ENCODE assay signal across 9 mouse cellular contexts in the genomic region with DNA sequence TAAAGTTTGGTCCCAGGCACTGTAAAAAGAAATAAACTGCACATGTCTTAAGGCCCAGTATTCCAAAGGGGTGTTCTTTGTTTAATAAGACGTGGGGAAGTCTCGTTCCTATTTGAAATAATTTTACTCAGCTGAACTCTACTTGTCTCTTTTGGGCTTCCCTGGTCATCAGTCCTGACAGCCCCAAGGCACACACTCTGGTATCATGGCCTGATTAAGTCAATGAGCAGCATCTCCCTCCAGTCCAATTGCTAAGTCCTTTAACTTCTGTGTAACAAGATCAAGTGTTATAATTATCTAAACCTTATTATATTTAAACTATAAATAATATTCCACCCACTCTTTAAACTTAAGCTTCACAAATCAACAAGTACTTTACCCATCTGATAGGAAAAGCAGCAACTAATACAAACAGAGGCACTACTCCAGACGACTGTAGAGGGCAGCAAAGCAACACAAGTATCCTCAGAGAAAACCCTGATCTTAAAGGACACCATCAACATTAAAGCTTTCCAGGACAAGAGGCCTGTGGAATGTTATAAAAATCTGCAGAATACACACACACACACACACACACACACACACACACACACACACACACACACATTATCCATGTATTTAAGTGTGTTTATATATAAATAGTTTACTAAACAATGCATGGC. TPM values are rescaled to one million over a fixed set of nuclear protein-coding genes. Genes with fewer than 3 reads are reported as not detected.
DNase-seq lines count a peak whose midpoint lies in the region; ATAC-seq and TF ChIP-seq lines count a peak whose summit lies in the region.
"Had no signal": no experiment of that assay in that cellular context is flagged by ENCODE, and none has a peak within 500 bp of the region (broad histone marks: within the 10 kb centered on the region; RNA-seq: fewer than 3 reads in every experiment).

No protein-coding gene starts in this region.

- peak; percentile 34; the same call in 1 of the 2 replicates for TF ChIP-seq CTCF in liver, embryonic 14.5 days (IDR thresholded peaks at IDR 0.05; ENCODE audit: low read depth)

- H3K27ac ChIP-seq in midbrain, embryonic 11.5 days (ENCODE audit: low read depth, low read length): no peak overlapping the region
- no peak overlapping the region for H3K27ac ChIP-seq in midbrain, embryonic 10.5 days (replicated peaks)
- no peak overlapping the region for H3K27ac ChIP-seq in forebrain, embryonic 16.5 days (ENCODE audit: low read length)
- H3K27ac ChIP-seq in liver, embryonic 14.5 days: no peak overlapping the region
- H3K27ac ChIP-seq: stomach, embryonic 15.5 days had no signal

- H3K4me3 ChIP-seq in midbrain, embryonic 11.5 days (ENCODE audit: low read depth, low read length): no peak overlapping the region
- H3K4me3 ChIP-seq in midbrain, embryonic 10.5 days: no peak overlapping the region
- no peak overlapping the region for H3K4me3 ChIP-seq in forebrain, embryonic 16.5 days (replicated peaks; ENCODE audit: low read length)
- no peak overlapping the region for H3K4me3 ChIP-seq in liver, embryonic 14.5 days (ENCODE audit: insufficient read depth in 1 of 2, low read depth in 2 of 2, low read length in 2 of 2)
- H3K4me3 ChIP-seq: stomach, embryonic 15.5 days had no signal

- no peaks in the 10 kb centered on the region for H3K4me1 ChIP-seq in midbrain, embryonic 11.5 days (ENCODE audit: control insufficient read depth, insufficient read depth, low read length)
- peaks cover 11% of the 10 kb centered on the region for H3K4me1 ChIP-seq in midbrain, embryonic 10.5 days
- H3K4me1 ChIP-seq in forebrain, embryonic 16.5 days (replicated peaks; ENCODE audit: control insufficient read depth, insufficient read depth, low read length): no peaks in the 10 kb centered on the region
- no peaks in the 10 kb centered on the region for H3K4me1 ChIP-seq in liver, embryonic 14.5 days (replicated peaks; ENCODE audit: control insufficient read depth in 2 of 2, insufficient read depth in 2 of 2, low read length in 1 of 2)
- H3K4me1 ChIP-seq: stomach, embryonic 15.5 days had no signal

- WGBS in midbrain, embryonic 11.5 days: 56% methylated on average over 3 of the region's 3 CpGs
- 63% methylated on average over 3 of the region's 3 CpGs for WGBS in midbrain, embryonic 10.5 days
- WGBS in forebrain, embryonic 16.5 days: 45% methylated on average over 3 of the region's 3 CpGs
- WGBS in liver, embryonic 14.5 days (ENCODE audit: insufficient replicate concordance): 35% methylated on average over 3 of the region's 3 CpGs

- no peaks in the 10 kb centered on the region; the same call in 1 of the 2 replicates for H3K9me3 ChIP-seq in midbrain, embryonic 11.5 days (ENCODE audit: control insufficient read depth, low read length)
- H3K9me3 ChIP-seq in midbrain, embryonic 10.5 days (replicated peaks): no peaks in the 10 kb centered on the region; the same call in 1 of the 2 replicates
- H3K9me3 ChIP-seq in forebrain, embryonic 16.5 days (ENCODE audit: control insufficient read depth, low read length): no peaks in the 10 kb centered on the region
- no peaks in the 10 kb centered on the region for H3K9me3 ChIP-seq in liver, embryonic 14.5 days (ENCODE audit: control insufficient read depth, low read length)
- H3K9me3 ChIP-seq: stomach, embryonic 15.5 days had no signal

- no peak overlapping the region for H3K9ac ChIP-seq in midbrain, embryonic 11.5 days (ENCODE audit: low read length)
- H3K9ac ChIP-seq in forebrain, embryonic 16.5 days (replicated peaks; ENCODE audit: low read depth, low read length): no peak overlapping the region
- H3K9ac ChIP-seq in liver, embryonic 14.5 days (replicated peaks): no peak overlapping the region
- H3K9ac ChIP-seq: stomach, embryonic 15.5 days had no signal

- H3K36me3 ChIP-seq in midbrain, embryonic 11.5 days (ENCODE audit: control insufficient read depth, insufficient read depth, low read length): no peaks in the 10 kb centered on the region
- peaks cover 4% of the 10 kb centered on the region for H3K36me3 ChIP-seq in midbrain, embryonic 10.5 days
- no peaks in the 10 kb centered on the region for H3K36me3 ChIP-seq in forebrain, embryonic 16.5 days (ENCODE audit: control insufficient read depth, insufficient read depth)
- no peaks in the 10 kb centered on the region for H3K36me3 ChIP-seq in liver, embryonic 14.5 days (replicated peaks; ENCODE audit: control insufficient read depth, insufficient read depth, low read depth)
- H3K36me3 ChIP-seq: stomach, embryonic 15.5 days had no signal

- no peak for TF ChIP-seq EP300 in liver, embryonic 14.5 days (IDR thresholded peaks at IDR 0.05; ENCODE audit: low read depth)

- H3K4me2 ChIP-seq in midbrain, embryonic 11.5 days: no peak overlapping the region
- H3K4me2 ChIP-seq in forebrain, embryonic 16.5 days (ENCODE audit: low read length): no peak overlapping the region
- no peak overlapping the region for H3K4me2 ChIP-seq in liver, embryonic 14.5 days (ENCODE audit: low read depth)
- H3K4me2 ChIP-seq: stomach, embryonic 15.5 days had no signal

- no peak for DNase-seq in midbrain, embryonic 11.5 days (ENCODE audit: low spot score, missing footprints)
- no peak for DNase-seq in midbrain, embryonic 10.5 days (ENCODE audit: low spot score)
- peak; percentile 32 for DNase-seq in kidney, adult 11 months
- DNase-seq in liver, embryonic 14.5 days (ENCODE audit: low read depth in 3 of 3, low spot score in 3 of 3): no peak
- DNase-seq in right cerebral cortex, postnatal 10 days (ENCODE audit: low spot score in 2 of 2): peak; percentile 60 to 65
- no peak for DNase-seq in ovary, postnatal 10 days (ENCODE audit: low spot score)

- H3K27me3 ChIP-seq in midbrain, embryonic 11.5 days (ENCODE audit: control insufficient read depth, insufficient read depth, low read length): no peaks in the 10 kb centered on the region
- H3K27me3 ChIP-seq in midbrain, embryonic 10.5 days (ENCODE audit: low read depth, poor library complexity, severe bottlenecking): no peaks in the 10 kb centered on the region
- no peaks in the 10 kb centered on the region for H3K27me3 ChIP-seq in forebrain, embryonic 16.5 days (replicated peaks; ENCODE audit: control insufficient read depth, insufficient read depth, low read length)
- no peaks in the 10 kb centered on the region for H3K27me3 ChIP-seq in liver, embryonic 14.5 days (ENCODE audit: control insufficient read depth, insufficient read depth, low read length)
- H3K27me3 ChIP-seq: stomach, embryonic 15.5 days had no signal

- ATAC-seq in midbrain, embryonic 11.5 days (ENCODE audit: low FRiP score): peak; percentile 83
- ATAC-seq in cerebellum, adult (ENCODE audit: insufficient number of reproducible peaks, low FRiP score, low TSS enrichment): peak; percentile 87
- ATAC-seq in forebrain, embryonic 16.5 days: peak; percentile 82
- ATAC-seq in liver, embryonic 14.5 days (ENCODE audit: insufficient read depth): no peak

RNA-seq across cellular contexts. Expression of a gene that starts 10.8 kb away (rescaled TPM):
- 51.3 and 59.0 TPM in 2 replicates for polyA plus RNA-seq in midbrain, embryonic 11.5 days (2014; fragmentation: Nextera tagmentation; extraction: Ambion mirVana)
- polyA plus RNA-seq in midbrain, embryonic 10.5 days (2016; fragmentation: Nextera tagmentation; extraction: Ambion mirVana): 28.0 and 42.7 TPM in 2 replicates
- polyA plus RNA-seq in forebrain, embryonic 16.5 days (2015; fragmentation: Nextera tagmentation; extraction: Ambion mirVana): 20.9 and 21.7 TPM in 2 replicates
- polyA plus RNA-seq in liver, embryonic 14.5 days (2012; rRNA removed): 2.0 and 2.5 TPM in 2 replicates
- polyA plus RNA-seq in liver, embryonic 14.5 days (2014; fragmentation: Nextera tagmentation; extraction: Ambion mirVana): 4.6 and 5.1 TPM in 2 replicates

Comparison
In these comparisons a context has a peak if more than half of its experiments do, and no peak if none do; other contexts are left out.
1. DNase-seq: peak in kidney, adult 11 months (single experiment) and right cerebral cortex, postnatal 10 days (2 of 2); none in midbrain, embryonic 11.5 days (single experiment), midbrain, embryonic 10.5 days (single experiment), liver, embryonic 14.5 days (0 of 3) and ovary, postnatal 10 days (single experiment).